Mouse (Mus musculus) ovary, postnatal 10 days (tissue): ENCODE results near the gene Lrrc30.

Experiments
- DNase-seq: peaks from one replicate; pipeline ENCODE4 v3.0.0; 2022; ENCODE audit warnings: low spot score

The Lrrc30 gene

GRCm38 (mm10) chr17:67632676-67633339 is at the start of gene Lrrc30:
Lrrc30 (minus strand) TSS chr17:67632723.
- no peak for DNase-seq

- no peak for DNase-seq
These were observed 48.6 kb upstream of the Lrrc30 start for GRCm38 (mm10) chr17:67681084-67681483.

GRCm38 (mm10) chr17:67678576-67678975 is 46.1 kb upstream of the Lrrc30 start:
- no peak for DNase-seq

- no peak for DNase-seq
These were observed 35.5 kb upstream of the Lrrc30 start for GRCm38 (mm10) chr17:67667981-67668380.

GRCm38 (mm10) chr17:67666981-67667380 is 34.5 kb upstream of the Lrrc30 start:
- DNase-seq = no peak

- no peak for DNase-seq
These were observed 31.8 kb upstream of the Lrrc30 start for GRCm38 (mm10) chr17:67664299-67664698.

- DNase-seq = no peak
These were observed 19.0 kb upstream of the Lrrc30 start for GRCm38 (mm10) chr17:67651506-67651905.

- DNase-seq = no peak
These were observed 9.1 kb upstream of the Lrrc30 start for GRCm38 (mm10) chr17:67641627-67642026.

GRCm38 (mm10) chr17:67638119-67638810 is 5.7 kb upstream of the Lrrc30 start:
- DNase-seq = no peak

GRCm38 (mm10) chr17:67636951-67637350 is 4.4 kb upstream of the Lrrc30 start:
- no peak for DNase-seq

GRCm38 (mm10) chr17:67636304-67636703 is 3.8 kb upstream of the Lrrc30 start:
- DNase-seq = no peak

GRCm38 (mm10) chr17:67629746-67630145 is 2.8 kb downstream of the Lrrc30 start:
- no peak for DNase-seq

GRCm38 (mm10) chr17:67629211-67629657 is 3.3 kb downstream of the Lrrc30 start:
- peak; percentile 7 for DNase-seq

- no peak for DNase-seq
These were observed 4.0 kb downstream of the Lrrc30 start for GRCm38 (mm10) chr17:67628475-67628874.

GRCm38 (mm10) chr17:67625431-67625830 is 7.1 kb downstream of the Lrrc30 start:
- DNase-seq = no peak

- DNase-seq = no peak
These were observed 13.5 kb downstream of the Lrrc30 start for GRCm38 (mm10) chr17:67619001-67619400.

GRCm38 (mm10) chr17:67614381-67614780 is 18.1 kb downstream of the Lrrc30 start:
- no peak for DNase-seq

- DNase-seq = no peak
These were observed 19.9 kb downstream of the Lrrc30 start for GRCm38 (mm10) chr17:67612576-67612975.

GRCm38 (mm10) chr17:67612151-67612550 is 20.4 kb downstream of the Lrrc30 start:
- no peak for DNase-seq

GRCm38 (mm10) chr17:67604446-67604845 is 28.1 kb downstream of the Lrrc30 start:
- DNase-seq = no peak

GRCm38 (mm10) chr17:67602556-67602955 is 30.0 kb downstream of the Lrrc30 start:
- no peak for DNase-seq

GRCm38 (mm10) chr17:67584937-67585579 is 47.5 kb downstream of the Lrrc30 start:
- peak; percentile 55 for DNase-seq

- DNase-seq = no peak
These were observed 48.0 kb downstream of the Lrrc30 start for GRCm38 (mm10) chr17:67584533-67584932.
